Mouse (Mus musculus): ENCODE results near the gene Hand2. TPM values are rescaled to one million over a fixed set of nuclear protein-coding genes. Genes with fewer than 3 reads are reported as not detected.
A peak's percentile ranks its signal among the peaks of the same experiment; 100 is the strongest.

The Hand2 gene
- polyA plus RNA-seq, 1 experiment from 2014 or later: 0.69 TPM

DNA sequence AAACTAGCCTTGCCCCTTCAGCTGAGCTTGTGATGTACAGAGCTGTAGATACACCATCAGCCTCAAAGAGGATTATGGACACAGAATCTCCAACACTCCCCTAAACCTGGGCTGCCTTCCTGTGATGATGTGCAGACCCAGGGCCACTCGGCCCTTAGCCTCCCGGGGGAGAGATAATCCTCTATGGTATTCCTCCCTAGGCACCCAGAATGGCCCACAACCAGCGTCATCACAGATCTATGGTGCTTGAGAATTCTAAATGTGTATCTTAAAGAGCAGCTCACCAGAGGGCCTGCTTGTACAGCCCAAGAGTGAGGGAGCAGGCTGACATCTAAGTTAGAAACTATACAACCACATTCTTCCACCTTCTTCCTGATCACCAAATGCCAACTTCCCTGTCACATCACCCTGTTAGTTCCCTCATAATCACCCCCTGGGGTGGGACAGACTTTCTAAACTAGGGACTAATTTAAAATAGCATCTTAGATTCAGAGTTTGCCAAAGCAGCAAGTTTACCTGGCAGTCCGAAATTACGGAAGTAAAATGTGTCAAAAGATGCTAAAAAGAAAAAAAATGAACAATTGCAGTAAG, 2.8 kb upstream of the Hand2 start:
- Histone ChIP-seq H3K4me1 (ENCODE audit: insufficient read depth) (peaks cover 3% of the 10 kb centered on the region; the same call in 1 of the 2 replicates), H3K9ac (replicated peaks) (peak overlapping the region; percentile 28), H3K4me2 (ENCODE audit: low read depth, low read length) (peak overlapping the region; percentile 2; the same call in 1 of the 2 replicates), H3K9me3 (ENCODE audit: low read length) (no peaks in the 10 kb centered on the region), H3K27me3 (ENCODE audit: insufficient read depth, low read length) (peaks cover 80% of the 10 kb centered on the region), H3K27ac (ENCODE audit: low read depth) (0 out of 2 replicates have a peak overlapping the region, but pooled peaks have one; percentile 2), H3K4me3 (ENCODE audit: low read depth, low read length) (0 out of 2 replicates have a peak overlapping the region, but pooled peaks have one; percentile 15), H3K36me3 (replicated peaks; ENCODE audit: insufficient read depth, low read length) (no peaks in the 10 kb centered on the region)
- WGBS (ENCODE audit: insufficient replicate concordance): 16% methylated on average over 5 of the region's 5 CpGs
- ATAC-seq (no peak), DNase-seq (no peak)
- no peak for TF ChIP-seq EP300 (IDR thresholded peaks at IDR 0.05; ENCODE audit: low read depth)
- TF ChIP-seq CTCF (IDR thresholded peaks at IDR 0.05; ENCODE audit: low read depth): no peak

GRCm38 (mm10) chr8:57319092-57319980, 1.4 kb upstream of the Hand2 start:
- H3K4me3 ChIP-seq (ENCODE audit: low read depth, low read length): peak overlapping the region; percentile 40; the same call in 1 of the 2 replicates
- ATAC-seq (no peak), DNase-seq (no peak)
- TF ChIP-seq CTCF (IDR thresholded peaks at IDR 0.05; ENCODE audit: low read depth) (no peak), EP300 (IDR thresholded peaks at IDR 0.05; ENCODE audit: low read depth) (no peak)
- no peaks in the 10 kb centered on the region for H3K36me3 ChIP-seq (replicated peaks; ENCODE audit: insufficient read depth, low read length)
- peaks cover 77% of the 10 kb centered on the region for H3K27me3 ChIP-seq (ENCODE audit: insufficient read depth, low read length)
- H3K9ac ChIP-seq (replicated peaks): peak overlapping the region; percentile 44
- H3K9me3 ChIP-seq (ENCODE audit: low read length): no peaks in the 10 kb centered on the region
- peaks cover 3% of the 10 kb centered on the region; the same call in 1 of the 2 replicates for H3K4me1 ChIP-seq (ENCODE audit: insufficient read depth)
- whole genome bisulfite sequencing (ENCODE audit: insufficient replicate concordance): 9% methylated on average over 17 of the region's 17 CpGs
- H3K27ac ChIP-seq (ENCODE audit: low read depth): no peak overlapping the region
- H3K4me2 ChIP-seq (ENCODE audit: low read depth, low read length): no peak overlapping the region; the same call in 1 of the 2 replicates

DNA sequence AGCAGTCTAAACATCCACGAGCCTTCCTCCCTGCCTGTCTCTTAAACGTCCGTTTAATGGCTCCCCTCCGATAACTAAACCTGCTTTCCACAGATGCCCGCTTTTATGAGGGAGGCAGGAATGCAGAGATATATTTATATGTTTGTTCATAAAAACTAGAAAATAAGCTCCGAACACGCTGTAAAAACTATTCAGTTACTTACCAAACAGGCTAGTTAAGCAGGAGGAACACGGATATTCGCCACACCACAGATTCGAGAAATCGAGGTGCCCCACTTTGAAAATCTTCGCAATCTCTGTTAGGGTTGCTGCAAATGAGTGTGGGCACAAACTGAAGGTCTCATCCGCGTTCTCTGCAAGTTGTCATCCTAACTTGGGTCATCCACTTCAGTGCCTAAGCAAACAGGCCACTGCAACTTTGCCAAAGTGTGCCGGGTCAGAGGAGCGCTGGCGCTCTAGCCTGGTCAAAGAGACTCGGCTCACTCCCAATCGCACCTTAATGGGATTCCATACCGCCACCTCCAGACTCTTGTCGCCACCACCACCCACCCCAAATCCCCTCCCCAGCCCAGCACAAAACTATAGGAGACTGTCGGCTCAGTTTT, 700 bp upstream of the Hand2 start:
- H3K27ac ChIP-seq (ENCODE audit: low read depth): no peak overlapping the region
- no peaks in the 10 kb centered on the region for H3K36me3 ChIP-seq (replicated peaks; ENCODE audit: insufficient read depth, low read length)
- peaks cover 80% of the 10 kb centered on the region for H3K27me3 ChIP-seq (ENCODE audit: insufficient read depth, low read length)
- DNase-seq: no peak
- no peak for ATAC-seq
- peak overlapping the region; percentile 40 for H3K4me3 ChIP-seq (ENCODE audit: low read depth, low read length)
- WGBS (ENCODE audit: insufficient replicate concordance): 4% methylated on average over 22 of the region's 22 CpGs
- peaks cover 3% of the 10 kb centered on the region; the same call in 1 of the 2 replicates for H3K4me1 ChIP-seq (ENCODE audit: insufficient read depth)
- TF ChIP-seq CTCF (IDR thresholded peaks at IDR 0.05; ENCODE audit: low read depth): no peak
- TF ChIP-seq EP300 (IDR thresholded peaks at IDR 0.05; ENCODE audit: low read depth): no peak
- H3K4me2 ChIP-seq (ENCODE audit: low read depth, low read length): no peak overlapping the region
- H3K9ac ChIP-seq (replicated peaks): peak overlapping the region; percentile 44; the same call in 1 of the 2 replicates
- no peaks in the 10 kb centered on the region for H3K9me3 ChIP-seq (ENCODE audit: low read length)

DNA sequence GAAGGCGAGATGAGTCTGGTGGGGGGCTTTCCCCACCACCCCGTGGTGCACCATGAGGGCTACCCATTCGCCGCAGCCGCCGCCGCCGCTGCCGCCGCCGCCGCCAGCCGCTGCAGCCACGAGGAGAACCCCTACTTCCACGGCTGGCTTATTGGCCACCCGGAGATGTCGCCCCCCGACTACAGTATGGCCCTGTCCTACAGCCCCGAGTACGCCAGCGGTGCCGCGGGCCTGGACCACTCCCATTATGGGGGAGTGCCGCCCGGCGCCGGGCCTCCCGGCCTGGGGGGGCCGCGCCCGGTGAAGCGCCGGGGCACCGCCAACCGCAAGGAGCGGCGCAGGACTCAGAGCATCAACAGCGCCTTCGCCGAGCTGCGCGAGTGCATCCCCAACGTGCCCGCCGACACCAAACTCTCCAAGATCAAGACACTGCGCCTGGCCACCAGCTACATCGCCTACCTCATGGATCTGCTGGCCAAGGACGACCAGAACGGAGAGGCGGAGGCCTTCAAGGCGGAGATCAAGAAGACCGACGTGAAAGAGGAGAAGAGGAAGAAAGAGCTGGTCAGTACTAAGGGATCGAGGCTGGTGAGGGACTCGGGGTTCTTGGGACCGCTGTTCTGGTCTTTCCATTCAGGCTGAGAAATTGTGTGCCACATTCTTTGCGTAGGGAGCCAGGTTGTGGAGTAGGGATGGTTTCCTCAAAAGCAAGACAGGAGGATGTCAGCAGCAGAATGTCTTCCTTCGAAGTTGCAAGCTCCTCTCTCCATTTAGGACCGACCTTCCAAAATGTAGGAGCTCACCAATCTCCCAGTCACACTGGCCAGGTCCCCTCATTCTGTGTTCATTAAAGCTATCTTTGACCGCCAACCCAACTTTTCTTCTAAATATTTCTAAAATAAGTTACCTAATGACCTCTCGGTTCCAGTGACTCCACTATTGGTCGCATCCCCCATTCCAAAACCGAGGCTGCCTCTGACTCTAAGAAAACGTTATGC, 1.4 kb downstream of the Hand2 start:
- Histone ChIP-seq H3K4me1 (ENCODE audit: insufficient read depth) (peaks cover 3% of the 10 kb centered on the region; the same call in 1 of the 2 replicates), H3K9me3 (ENCODE audit: low read length) (no peaks in the 10 kb centered on the region), H3K4me3 (ENCODE audit: low read depth, low read length) (peak overlapping the region; percentile 40), H3K9ac (replicated peaks) (peak overlapping the region; percentile 58), H3K27ac (ENCODE audit: low read depth) (peak overlapping the region; percentile 30; the same call in 1 of the 2 replicates), H3K4me2 (ENCODE audit: low read depth, low read length) (peak overlapping the region; percentile 55), H3K36me3 (replicated peaks; ENCODE audit: insufficient read depth, low read length) (no peaks in the 10 kb centered on the region), H3K27me3 (ENCODE audit: insufficient read depth, low read length) (peaks cover 86% of the 10 kb centered on the region)
- no peak for ATAC-seq
- TF ChIP-seq CTCF (IDR thresholded peaks at IDR 0.05; ENCODE audit: low read depth): no peak
- 1% methylated on average over 61 of the region's 64 CpGs for WGBS (ENCODE audit: insufficient replicate concordance)
- no peak for DNase-seq

Measured in liver, postnatal 0 days (tissue).